Mouse (Mus musculus): ENCODE results near the gene Macf1. TPM values are rescaled to one million over a fixed set of nuclear protein-coding genes. Genes with fewer than 3 reads are reported as not detected.

Macf1 gene
- polyA plus RNA-seq (2017; shearing (Covaris generic)): 112 TPM

GRCm38 (mm10) chr4:123684260-123684659 is at the start of gene Macf1:
Gene Macf1, minus strand, starts transcription at chr4:123684360.

GRCm38 (mm10) chr4:123717574-123718433 is 33.6 kb upstream of the Macf1 start, which contains the start of gene Ndufs5:
Gene Ndufs5, minus strand, starts transcription at chr4:123718202.

GRCm38 (mm10) chr4:123342642-123343470 is 341.3 kb downstream of the Macf1 start, which contains the start of gene Bmp8a:
Gene Bmp8a, minus strand, starts transcription at chr4:123343252.

GRCm38 (mm10) chr4:123323534-123323933 is 360.6 kb downstream of the Macf1 start, which contains the start of gene Oxct2a:
Gene Oxct2a, minus strand, starts transcription at chr4:123323634.

Other genes with a start within 250 kb of the Macf1 start
- gene Ndufs5, start 33.8 kb upstream of the Macf1 start, polyA plus RNA-seq (2017; shearing (Covaris generic)): 58.4 TPM
- gene Akirin1, start 66.0 kb upstream of the Macf1 start, polyA plus RNA-seq (2017; shearing (Covaris generic)): 113 TPM
- gene Rhbdl2, start 103.5 kb upstream of the Macf1 start, polyA plus RNA-seq (2017; shearing (Covaris generic)): 0.71 TPM
- 0.34 TPM for gene 4933427I04Rik, start 175.3 kb upstream of the Macf1 start, polyA plus RNA-seq (2017; shearing (Covaris generic))
- 13.6 TPM for gene Mycbp, start 220.5 kb upstream of the Macf1 start, polyA plus RNA-seq (2017; shearing (Covaris generic))
- gene Rragc, start 233.1 kb upstream of the Macf1 start, polyA plus RNA-seq (2017; shearing (Covaris generic)): 52.9 TPM
- gene 4930535I16Rik, start 233.7 kb upstream of the Macf1 start, polyA plus RNA-seq (2017; shearing (Covaris generic)): not detected